Mouse (Mus musculus) liver, postnatal 0 days (tissue): Measurements from ENCODE around the gene Ttc23.

Experiments used
- CTCF ChIP-seq: sonication (generic); IDR thresholded peaks from 2 replicates; pipeline ENCODE4 v1.5.1; 2016; ENCODE audit warnings: antibody characterized with exemption, low read depth
- EP300 ChIP-seq: IDR thresholded peaks from 2 replicates; pipeline ENCODE4 v1.6.1; 2016; ENCODE audit warnings: antibody characterized with exemption, low read depth, mild to moderate bottlenecking

DNA sequence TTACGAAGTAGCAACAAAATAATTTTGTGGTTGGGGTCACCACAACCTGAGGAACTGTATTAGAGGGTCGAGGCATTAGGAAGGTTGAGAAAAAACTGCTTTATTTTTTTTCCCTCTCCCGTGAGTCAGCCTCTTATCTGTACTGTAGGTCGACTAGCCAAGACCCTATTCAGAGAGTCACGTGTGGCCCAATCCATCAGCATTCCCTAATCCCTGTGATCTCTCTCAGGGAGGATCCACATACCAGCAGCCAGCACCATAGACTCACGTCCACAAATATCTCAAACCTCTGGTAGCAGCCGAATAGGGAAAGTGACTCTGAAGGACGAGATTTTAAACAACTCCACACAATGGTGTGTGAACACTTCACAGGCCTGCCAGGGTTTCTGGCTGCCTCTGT is 149.9 kb downstream of the Ttc23 start:
- TF ChIP-seq CTCF (no peak), EP300 (no peak)
